In genomic region chr11:46437459-46438000, GRCm38 (mm10) we compare ENCODE assay signal across 7 mouse cellular contexts. TPM values are rescaled to one million over a fixed set of nuclear protein-coding genes. Genes with fewer than 3 reads are reported as not detected.
DNase-seq lines count a peak whose midpoint lies in the region; ATAC-seq lines count a peak whose summit lies in the region.

No protein-coding gene starts in this region.

- H3K9ac ChIP-seq in forebrain, embryonic 16.5 days (replicated peaks; ENCODE audit: low read depth, low read length): peak overlapping the region; percentile 86
- H3K9ac ChIP-seq in neural tube, embryonic 13.5 days: peak overlapping the region; percentile 91

- H3K27ac ChIP-seq in forebrain, embryonic 16.5 days (ENCODE audit: low read length): no peak overlapping the region
- peak overlapping the region; percentile 91; the same call in 1 of the 2 replicates for H3K27ac ChIP-seq in neural tube, embryonic 13.5 days (replicated peaks)

- ATAC-seq in forebrain, embryonic 16.5 days: no peak
- peak; percentile 8; the same call in 1 of the 2 replicates for ATAC-seq in neural tube, embryonic 13.5 days (ENCODE audit: low read depth)

- no peaks in the 10 kb centered on the region for H3K9me3 ChIP-seq in forebrain, embryonic 16.5 days (ENCODE audit: control insufficient read depth, low read length)
- H3K9me3 ChIP-seq in neural tube, embryonic 13.5 days: no peaks in the 10 kb centered on the region

- H3K4me3 ChIP-seq in forebrain, embryonic 16.5 days (replicated peaks; ENCODE audit: low read length): peak overlapping the region; percentile 90
- H3K4me3 ChIP-seq in neural tube, embryonic 13.5 days: peak overlapping the region; percentile 97

- H3K27me3 ChIP-seq in forebrain, embryonic 16.5 days (replicated peaks; ENCODE audit: control insufficient read depth, insufficient read depth, low read length): no peaks in the 10 kb centered on the region
- H3K27me3 ChIP-seq in neural tube, embryonic 13.5 days: no peaks in the 10 kb centered on the region

- peaks cover 5% of the 10 kb centered on the region for H3K36me3 ChIP-seq in forebrain, embryonic 16.5 days (ENCODE audit: control insufficient read depth, insufficient read depth)
- peaks cover 26% of the 10 kb centered on the region for H3K36me3 ChIP-seq in neural tube, embryonic 13.5 days

- DNase-seq in ovary, postnatal 10 days (ENCODE audit: low spot score): peak; percentile 3
- DNase-seq in ovary, postnatal 14 days (ENCODE audit: low spot score): no peak
- peak; percentile 24 for DNase-seq in brain, adult 2 months (ENCODE audit: low read depth, low spot score)
- DNase-seq in liver: peak; percentile 67
- DNase-seq in layer of hippocampus, adult 9-11 months: no peak

- peaks cover 11% of the 10 kb centered on the region for H3K4me1 ChIP-seq in forebrain, embryonic 16.5 days (replicated peaks; ENCODE audit: control insufficient read depth, insufficient read depth, low read length)
- H3K4me1 ChIP-seq in neural tube, embryonic 13.5 days (replicated peaks): peaks cover 21% of the 10 kb centered on the region

- peak overlapping the region; percentile 91 for H3K4me2 ChIP-seq in forebrain, embryonic 16.5 days (ENCODE audit: low read length)
- H3K4me2 ChIP-seq in neural tube, embryonic 13.5 days: peak overlapping the region; percentile 72

- WGBS in forebrain, embryonic 16.5 days: 1% methylated on average over 23 of the region's 23 CpGs
- WGBS in neural tube, embryonic 13.5 days: 2% methylated on average over 23 of the region's 23 CpGs

RNA-seq across cellular contexts. Expression of gene Med7, which starts 0.8 kb away (rescaled TPM):
- 73.1 and 88.4 TPM in 2 replicates for polyA plus RNA-seq in forebrain, embryonic 16.5 days (2015; fragmentation: Nextera tagmentation; extraction: Ambion mirVana)
- 75.3 and 79.3 TPM in 2 replicates for polyA plus RNA-seq in neural tube, embryonic 13.5 days (2015; fragmentation: Nextera tagmentation; extraction: Ambion mirVana)

RNA-seq across cellular contexts. Expression of gene Havcr2, which starts 17.2 kb away (rescaled TPM):
- 0.15 and 0.34 TPM in 2 replicates for polyA plus RNA-seq in forebrain, embryonic 16.5 days (2015; fragmentation: Nextera tagmentation; extraction: Ambion mirVana)
- 0.25 and 0.29 TPM in 2 replicates for polyA plus RNA-seq in neural tube, embryonic 13.5 days (2015; fragmentation: Nextera tagmentation; extraction: Ambion mirVana)

RNA-seq across cellular contexts. Expression of gene Fam71b, which starts 41.2 kb away (rescaled TPM):
- polyA plus RNA-seq in forebrain, embryonic 16.5 days (2015; fragmentation: Nextera tagmentation; extraction: Ambion mirVana): not detected in 2 replicates
- not detected in 2 replicates for polyA plus RNA-seq in neural tube, embryonic 13.5 days (2015; fragmentation: Nextera tagmentation; extraction: Ambion mirVana)

RNA-seq across cellular contexts. Expression of gene Itk, which starts 48.2 kb away (rescaled TPM):
- polyA plus RNA-seq in forebrain, embryonic 16.5 days (2015; fragmentation: Nextera tagmentation; extraction: Ambion mirVana): not detected in 2 replicates
- not detected in 2 replicates for polyA plus RNA-seq in neural tube, embryonic 13.5 days (2015; fragmentation: Nextera tagmentation; extraction: Ambion mirVana)

Comparison
In these comparisons a context has a peak if more than half of its experiments do, and no peak if none do; other contexts are left out.
1. DNase-seq: peak in ovary, postnatal 10 days (single experiment), brain, adult 2 months (single experiment) and liver (single experiment); none in ovary, postnatal 14 days (single experiment) and layer of hippocampus, adult 9-11 months (single experiment).